Mouse (Mus musculus) cerebellum, adult 8-10 months (tissue): ENCODE measurements at regions not wholly inside any gene's neighbourhood (a gene's known extent, or its start where the extent isn't known, plus 50 kb on each side); places are given as distances from the start of the nearest gene placed in this dataset.

Experiments
- DNase-seq: peaks from one replicate; pipeline ENCODE4 v3.0.0; 2022

GRCm38 (mm10) chr4:83915871-83916270 lies 390.5 kb downstream of the Ccdc171 start:
- no peak for DNase-seq

GRCm38 (mm10) chr4:83917009-83917408 lies 391.7 kb downstream of the Ccdc171 start:
- DNase-seq = no peak

GRCm38 (mm10) chr4:83918093-83918492 lies 392.7 kb downstream of the Ccdc171 start:
- DNase-seq = no peak

- no peak for DNase-seq
These were observed 393.7 kb downstream of the Ccdc171 start for GRCm38 (mm10) chr4:83919041-83919440.

- DNase-seq = no peak
These were observed 399.9 kb downstream of the Ccdc171 start for GRCm38 (mm10) chr4:83925118-83925842.

- DNase-seq = no peak
These were observed 400.9 kb downstream of the Ccdc171 start for GRCm38 (mm10) chr4:83926195-83926731.

- no peak for DNase-seq
These were observed 406.7 kb downstream of the Ccdc171 start for GRCm38 (mm10) chr4:83931897-83932654.

- no peak for DNase-seq
These were observed 416.3 kb downstream of the Ccdc171 start for GRCm38 (mm10) chr4:83941693-83942092.

GRCm38 (mm10) chr4:83949612-83950011 lies 424.3 kb downstream of the Ccdc171 start:
- no peak for DNase-seq

- no peak for DNase-seq
These were observed 425.6 kb downstream of the Ccdc171 start for GRCm38 (mm10) chr4:83950809-83951409.

- DNase-seq = peak; percentile 5
These were observed 431.0 kb downstream of the Ccdc171 start for GRCm38 (mm10) chr4:83956252-83956904.

GRCm38 (mm10) chr4:83957217-83957692 lies 431.9 kb downstream of the Ccdc171 start:
- no peak for DNase-seq

- no peak for DNase-seq
These were observed 441.6 kb downstream of the Ccdc171 start for GRCm38 (mm10) chr4:83966898-83967297.

GRCm38 (mm10) chr4:83973162-83973561 lies 447.8 kb downstream of the Ccdc171 start:
- DNase-seq = no peak

- DNase-seq = no peak
These were observed 449.1 kb downstream of the Ccdc171 start for GRCm38 (mm10) chr4:83974214-83975012.

GRCm38 (mm10) chr4:83975569-83975968 lies 450.2 kb downstream of the Ccdc171 start:
- DNase-seq = no peak

- no peak for DNase-seq
These were observed 450.7 kb downstream of the Ccdc171 start for GRCm38 (mm10) chr4:83976067-83976466.

GRCm38 (mm10) chr4:83979088-83979487 lies 453.7 kb downstream of the Ccdc171 start:
- DNase-seq = no peak

- no peak for DNase-seq
These were observed 459.5 kb downstream of the Ccdc171 start for GRCm38 (mm10) chr4:83984671-83985391.

GRCm38 (mm10) chr4:83985451-83985850 lies 460.1 kb downstream of the Ccdc171 start:
- no peak for DNase-seq
